Mouse (Mus musculus) liver, embryonic 11.5 days (tissue): ENCODE results near the gene Cryz. TPM values are rescaled to one million over a fixed set of nuclear protein-coding genes. Genes with fewer than 3 reads are reported as not detected.
A peak's percentile ranks its signal among the peaks of the same experiment; 100 is the strongest.

ENCODE experiments used
- ATAC-seq: fragments of 200-750 bp; cut with Nextera tagmentation; replicated peaks from 2 replicates; pipeline ENCODE4 v1.8.0; 2017; ENCODE audit warnings: moderate number of reproducible peaks, mild to moderate bottlenecking, moderate TSS enrichment, moderate library complexity; ENCODE audit not compliant: low FRiP score
- DNase-seq: peaks from one replicate; pipeline ENCODE4 v3.0.0-alpha.2; 2017; ENCODE audit warnings: low spot score
- H3K27ac ChIP-seq: fragments of 300-500 bp; sonication (generic); 2 replicates; pipeline ENCODE4 v1.5.1; 2014; ENCODE audit warnings: mild to moderate bottlenecking, low read depth, low read length, control low read depth
- H3K27me3 ChIP-seq: fragments of 300-500 bp; sonication (generic); replicated peaks from 2 replicates; pipeline ENCODE4 v1.6.1; 2014; ENCODE audit warnings: low read length, mixed read lengths; ENCODE audit not compliant: control insufficient read depth, insufficient read depth
- H3K36me3 ChIP-seq: fragments of 300-500 bp; sonication (generic); 2 replicates; pipeline ENCODE4 v1.6.1; 2014; ENCODE audit warnings: mild to moderate bottlenecking, low read length, moderate library complexity, mixed read lengths; ENCODE audit not compliant: control insufficient read depth, insufficient read depth
- H3K4me1 ChIP-seq: fragments of 300-500 bp; sonication (generic); replicated peaks from 2 replicates; pipeline ENCODE4 v1.6.1; 2014; ENCODE audit warnings: low read length, mixed read lengths; ENCODE audit not compliant: control insufficient read depth, insufficient read depth
- H3K4me2 ChIP-seq: fragments of 300-500 bp; sonication (generic); 2 replicates; pipeline ENCODE4 v1.6.1; 2014; ENCODE audit warnings: mild to moderate bottlenecking, control low read depth, moderate library complexity
- H3K4me3 ChIP-seq: fragments of 300-500 bp; sonication (generic); 2 replicates; pipeline ENCODE4 v1.5.1; 2014; ENCODE audit warnings: low read depth, low read length, control low read depth
- H3K9ac ChIP-seq: fragments of 300-500 bp; sonication (generic); 2 replicates; pipeline ENCODE4 v1.6.1; 2014; ENCODE audit warnings: low read depth, low read length, control low read depth
- H3K9me3 ChIP-seq: fragments of 300-500 bp; sonication (generic); 2 replicates; pipeline ENCODE4 v1.6.1; 2016; ENCODE audit warnings: low read length, inconsistent platforms, mixed read lengths; ENCODE audit not compliant: control insufficient read depth
- WGBS: fragments of 180-500 bp; shearing (Covaris S2); extraction: QIAGEN DNeasy Blood & Tissue Kit; methylation state at CpG from one replicate; pipeline ENCODE4 v1.1.7; 2014; 5-methylcytosine and 5-hydroxymethylcytosine counted together
- polyA plus RNA-seq: library from polyadenylated mRNA; unstranded; fragments of >200 nt; fragmentation: Nextera tagmentation; extraction: Ambion mirVana; gene quantifications from 2 replicates; pipeline ENCODE4 v1.2.1, GENCODE M21; 2014

Cryz gene
- polyA plus RNA-seq, 1 experiment from 2014 or later = 22.0 TPM

DNA sequence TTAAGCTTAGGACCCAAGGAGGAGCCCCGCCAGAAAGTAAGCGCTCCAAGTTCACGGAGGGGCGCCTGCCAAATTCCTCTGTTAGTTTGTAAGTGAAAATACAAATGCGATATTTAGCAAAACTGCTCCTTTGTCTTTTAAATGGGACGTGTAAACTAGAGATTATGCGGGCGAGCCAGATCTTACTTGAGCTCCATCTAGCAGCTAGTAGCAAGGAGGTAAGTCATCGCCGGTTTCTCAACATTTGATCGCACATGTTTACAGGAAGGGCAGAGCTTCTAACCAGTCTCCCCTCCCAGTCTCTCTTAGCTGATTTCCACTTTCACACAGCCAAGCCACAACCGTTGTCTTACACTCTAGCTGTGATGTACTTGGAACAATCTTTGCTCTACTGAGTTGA, 25.7 kb upstream of the Cryz start:
- Histone ChIP-seq H3K27ac (no peak overlapping the region), H3K4me3 (peak overlapping the region; percentile 7; the same call in 1 of the 2 replicates), H3K27me3 (peaks cover 3% of the 10 kb centered on the region; the same call in 1 of the 2 replicates), H3K36me3 (no peaks in the 10 kb centered on the region), H3K9ac (no peak overlapping the region), H3K4me1 (no peaks in the 10 kb centered on the region), H3K9me3 (no peaks in the 10 kb centered on the region), H3K4me2 (peak overlapping the region; percentile 25; the same call in 1 of the 2 replicates)
- ATAC-seq (no peak), DNase-seq (no peak)
- 8% methylated on average over 12 of the region's 12 CpGs for WGBS

DNA sequence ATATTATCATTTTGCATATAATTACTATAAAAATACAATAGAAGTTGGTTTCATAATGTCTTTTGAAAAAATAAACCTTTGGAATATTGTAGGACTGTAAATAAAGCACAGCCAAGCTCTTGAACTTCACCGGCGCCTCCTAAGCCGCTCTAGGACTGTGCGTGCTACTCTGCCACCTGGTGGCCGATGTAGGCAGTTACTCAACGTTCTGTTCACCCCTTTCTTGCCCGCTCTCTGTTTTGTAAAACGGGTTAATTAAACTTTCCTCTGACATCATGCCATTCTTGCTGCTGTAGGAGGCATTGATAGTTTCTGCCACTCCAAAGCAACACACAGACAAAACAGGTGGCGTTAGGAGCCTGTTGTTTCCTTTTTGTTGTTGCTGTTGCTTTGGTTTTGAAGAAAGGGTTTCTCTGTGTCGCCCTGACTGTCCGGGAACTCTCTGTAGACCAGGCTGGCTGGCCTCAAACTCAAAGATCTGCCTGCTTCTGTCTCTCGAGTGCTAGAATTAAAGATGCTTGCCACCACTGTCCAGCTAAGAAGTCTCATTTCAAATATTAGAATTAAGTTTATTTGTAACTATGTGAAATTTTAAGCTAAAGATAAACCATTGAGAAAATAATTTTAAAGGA, 24.1 kb upstream of the Cryz start:
- ATAC-seq = peak; percentile 77; the same call in 1 of the 2 replicates

DNA sequence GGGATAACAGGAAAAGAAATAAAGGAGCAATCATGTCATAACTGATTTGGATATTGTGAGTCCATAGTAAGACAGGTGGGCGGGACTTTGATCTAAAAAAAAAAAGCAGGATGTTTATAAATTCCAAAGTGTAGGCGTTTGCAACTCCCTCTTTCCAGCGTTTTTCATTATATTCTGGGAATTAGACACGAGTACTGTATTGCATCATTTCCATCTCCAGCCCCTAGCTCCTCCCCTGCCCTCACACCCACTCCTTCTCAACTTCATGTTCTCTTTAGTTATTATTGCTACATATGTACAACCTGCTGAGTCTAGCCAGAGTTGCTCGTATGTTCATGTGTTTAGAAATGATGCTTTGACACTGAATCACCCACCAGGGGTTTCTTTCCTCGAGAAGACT, 22.8 kb upstream of the Cryz start:
- WGBS = 68% methylated on average over 6 of the region's 6 CpGs

More for the DNA sequence above, 24.1 kb upstream of the Cryz start:
- Histone ChIP-seq H3K9ac (no peak overlapping the region), H3K27me3 (peaks cover 3% of the 10 kb centered on the region; the same call in 1 of the 2 replicates), H3K4me3 (no peak overlapping the region), H3K9me3 (no peaks in the 10 kb centered on the region), H3K27ac (no peak overlapping the region), H3K4me1 (no peaks in the 10 kb centered on the region), H3K36me3 (no peaks in the 10 kb centered on the region), H3K4me2 (no peak overlapping the region)
- peak; percentile 61 for DNase-seq
- 15% methylated on average over 12 of the region's 12 CpGs for WGBS

DNA sequence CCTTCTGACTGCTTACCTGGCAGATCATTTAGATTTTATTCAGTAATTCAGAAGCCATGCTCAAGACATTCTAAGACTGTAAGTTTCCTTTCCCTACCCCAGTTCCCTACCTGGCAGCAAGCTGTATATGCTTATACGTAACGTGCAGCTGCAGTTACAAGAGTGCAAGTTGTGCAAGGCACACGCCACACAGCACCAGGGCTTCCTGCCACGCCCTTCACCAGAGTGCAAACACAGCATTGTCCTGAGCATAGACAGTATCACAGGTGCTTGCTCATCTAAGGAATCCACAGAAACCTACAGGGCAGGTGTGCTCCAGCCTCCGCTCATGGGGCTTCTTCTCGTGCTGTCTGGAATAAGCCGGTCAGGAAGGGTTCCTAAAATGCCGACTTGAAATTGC, 18.6 kb upstream of the Cryz start:
- peaks cover 3% of the 10 kb centered on the region; the same call in 1 of the 2 replicates for H3K36me3 ChIP-seq
- no peak overlapping the region for H3K27ac ChIP-seq
- 79% methylated on average over 7 of the region's 8 CpGs for WGBS
- H3K4me2 ChIP-seq = no peak overlapping the region
- H3K4me3 ChIP-seq = no peak overlapping the region
- no peaks in the 10 kb centered on the region for H3K27me3 ChIP-seq
- no peaks in the 10 kb centered on the region for H3K4me1 ChIP-seq
- no peak for ATAC-seq
- DNase-seq = no peak
- H3K9me3 ChIP-seq = no peaks in the 10 kb centered on the region
- no peak overlapping the region for H3K9ac ChIP-seq

More for the DNA sequence above, 22.8 kb upstream of the Cryz start:
- Histone ChIP-seq H3K4me2 (no peak overlapping the region), H3K9ac (no peak overlapping the region), H3K4me3 (no peak overlapping the region), H3K9me3 (no peaks in the 10 kb centered on the region), H3K4me1 (no peaks in the 10 kb centered on the region), H3K36me3 (no peaks in the 10 kb centered on the region), H3K27ac (no peak overlapping the region), H3K27me3 (peaks cover 3% of the 10 kb centered on the region; the same call in 1 of the 2 replicates)
- DNase-seq (no peak), ATAC-seq (no peak)

- no peak overlapping the region for H3K27ac ChIP-seq
- H3K36me3 ChIP-seq = no peaks in the 10 kb centered on the region; the same call in 1 of the 2 replicates
- 86% methylated on average over 8 of the region's 8 CpGs for WGBS
- no peaks in the 10 kb centered on the region for H3K27me3 ChIP-seq
- H3K9ac ChIP-seq = no peak overlapping the region
- ATAC-seq (no peak), DNase-seq (no peak)
- no peak overlapping the region for H3K4me2 ChIP-seq
- no peak overlapping the region for H3K4me3 ChIP-seq
- H3K9me3 ChIP-seq = no peaks in the 10 kb centered on the region
- H3K4me1 ChIP-seq = no peaks in the 10 kb centered on the region
Observed at GRCm38 (mm10) chr3:154584351-154584750, 12.2 kb upstream of the Cryz start.

DNA sequence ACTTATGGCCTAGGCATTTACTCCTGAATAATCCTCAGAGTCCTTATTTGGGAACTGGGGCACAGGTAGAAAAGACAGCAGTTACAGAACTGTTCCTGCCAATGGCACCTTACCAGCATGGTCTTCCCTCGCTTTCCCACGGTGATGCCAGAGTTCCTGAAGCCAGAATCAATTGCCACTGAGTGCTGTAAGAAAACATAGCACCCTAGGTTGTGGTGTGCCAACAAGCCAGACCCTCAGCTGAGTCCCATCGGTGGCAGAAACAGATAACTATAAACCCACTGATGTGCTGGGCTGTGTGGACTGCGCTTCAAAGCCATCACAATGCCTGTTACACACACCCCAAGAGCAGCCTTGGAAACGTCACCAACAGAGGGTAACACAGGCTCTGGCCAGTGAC, 5.5 kb upstream of the Cryz start:
- no peaks in the 10 kb centered on the region for H3K4me1 ChIP-seq
- no peak for ATAC-seq
- H3K4me3 ChIP-seq = no peak overlapping the region
- H3K4me2 ChIP-seq = no peak overlapping the region
- H3K27ac ChIP-seq = no peak overlapping the region
- peaks cover 9% of the 10 kb centered on the region; the same call in 1 of the 2 replicates for H3K36me3 ChIP-seq
- DNase-seq = no peak
- no peaks in the 10 kb centered on the region for H3K9me3 ChIP-seq
- no peaks in the 10 kb centered on the region for H3K27me3 ChIP-seq
- H3K9ac ChIP-seq = no peak overlapping the region
- 86% methylated on average over 5 of the region's 5 CpGs for WGBS

DNA sequence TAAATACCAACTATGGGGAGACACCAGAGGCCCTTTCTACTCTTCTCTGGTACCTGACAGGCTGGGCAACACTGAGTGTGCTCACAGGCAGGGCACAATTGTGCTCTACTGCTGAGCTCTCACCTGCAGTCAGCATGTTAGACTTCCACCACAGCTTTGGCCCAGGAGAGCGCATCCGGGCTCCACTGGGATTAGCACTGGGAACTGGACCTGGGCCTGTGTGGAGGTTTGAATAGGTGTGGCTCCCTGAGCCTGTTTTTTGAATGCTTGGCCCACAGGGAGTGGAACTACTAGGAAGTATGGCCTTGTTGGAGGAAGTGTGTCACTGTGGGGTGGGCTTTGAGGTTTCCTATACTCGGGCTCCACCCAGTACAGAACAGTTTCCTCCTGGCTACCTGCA, 4.9 kb upstream of the Cryz start:
- H3K27ac ChIP-seq = no peak overlapping the region
- H3K4me1 ChIP-seq = no peaks in the 10 kb centered on the region
- peaks cover 9% of the 10 kb centered on the region; the same call in 1 of the 2 replicates for H3K36me3 ChIP-seq
- H3K9me3 ChIP-seq = no peaks in the 10 kb centered on the region
- no peak overlapping the region for H3K4me2 ChIP-seq
- 80% methylated on average over 3 of the region's 3 CpGs for WGBS
- no peaks in the 10 kb centered on the region for H3K27me3 ChIP-seq
- no peak overlapping the region for H3K9ac ChIP-seq
- H3K4me3 ChIP-seq = no peak overlapping the region
- ATAC-seq (no peak), DNase-seq (no peak)

- no peaks in the 10 kb centered on the region for H3K9me3 ChIP-seq
- no peak overlapping the region for H3K4me3 ChIP-seq
- H3K27me3 ChIP-seq = no peaks in the 10 kb centered on the region
- H3K27ac ChIP-seq = no peak overlapping the region
- ATAC-seq = no peak
- WGBS = 89% methylated on average over 6 of the region's 6 CpGs
- H3K9ac ChIP-seq = no peak overlapping the region
- H3K4me1 ChIP-seq = peaks cover 6% of the 10 kb centered on the region
- H3K4me2 ChIP-seq = no peak overlapping the region
- peaks cover 9% of the 10 kb centered on the region; the same call in 1 of the 2 replicates for H3K36me3 ChIP-seq
- DNase-seq = no peak
Observed at GRCm38 (mm10) chr3:154593596-154593995, 2.9 kb upstream of the Cryz start.

DNA sequence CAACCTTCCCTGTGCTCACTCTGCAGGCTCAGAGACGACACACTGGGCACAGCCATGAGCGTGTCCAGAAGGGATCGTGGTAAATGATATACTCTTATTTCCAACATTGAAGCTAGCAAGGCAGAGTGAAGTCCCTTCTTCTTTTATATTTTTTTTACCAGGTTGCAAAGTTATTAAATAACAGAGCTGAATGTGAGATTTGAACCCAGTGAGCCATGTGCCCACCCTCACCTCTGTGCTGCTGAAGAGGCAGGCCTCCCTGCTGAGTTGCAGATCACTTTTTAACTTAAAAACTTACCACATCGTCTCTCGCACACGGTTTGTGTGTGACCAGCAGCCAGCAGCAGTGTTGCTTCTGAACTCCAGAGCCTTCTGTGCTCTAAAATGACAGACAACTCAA, 2.4 kb upstream of the Cryz start:
- DNase-seq (no peak), ATAC-seq (no peak)
- Histone ChIP-seq H3K4me3 (no peak overlapping the region), H3K27ac (no peak overlapping the region), H3K4me2 (no peak overlapping the region), H3K4me1 (peaks cover 6% of the 10 kb centered on the region), H3K36me3 (peaks cover 9% of the 10 kb centered on the region; the same call in 1 of the 2 replicates), H3K9me3 (no peaks in the 10 kb centered on the region), H3K9ac (no peak overlapping the region), H3K27me3 (no peaks in the 10 kb centered on the region)
- 93% methylated on average over 6 of the region's 6 CpGs for WGBS
